Mouse (Mus musculus) small intestine, adult 10 weeks (tissue): Measurements from ENCODE around the gene Aco1. TPM values are rescaled to one million over a fixed set of nuclear protein-coding genes. Genes with fewer than 3 reads are reported as not detected.

ENCODE experiments used
- polyA plus RNA-seq: library from polyadenylated mRNA; stranded (reverse); fragments of 350-450 nt; fragmentation: Illumina TruSeq; extraction: RNeasy Lipid Tissue Mini Kit (QIAGEN cat#74804); gene quantifications from one replicate; pipeline ENCODE4 v1.2.3, GENCODE M21; 2014; ENCODE audit warnings: low replicate concordance

The Aco1 gene
- 118 TPM for polyA plus RNA-seq

DNA sequence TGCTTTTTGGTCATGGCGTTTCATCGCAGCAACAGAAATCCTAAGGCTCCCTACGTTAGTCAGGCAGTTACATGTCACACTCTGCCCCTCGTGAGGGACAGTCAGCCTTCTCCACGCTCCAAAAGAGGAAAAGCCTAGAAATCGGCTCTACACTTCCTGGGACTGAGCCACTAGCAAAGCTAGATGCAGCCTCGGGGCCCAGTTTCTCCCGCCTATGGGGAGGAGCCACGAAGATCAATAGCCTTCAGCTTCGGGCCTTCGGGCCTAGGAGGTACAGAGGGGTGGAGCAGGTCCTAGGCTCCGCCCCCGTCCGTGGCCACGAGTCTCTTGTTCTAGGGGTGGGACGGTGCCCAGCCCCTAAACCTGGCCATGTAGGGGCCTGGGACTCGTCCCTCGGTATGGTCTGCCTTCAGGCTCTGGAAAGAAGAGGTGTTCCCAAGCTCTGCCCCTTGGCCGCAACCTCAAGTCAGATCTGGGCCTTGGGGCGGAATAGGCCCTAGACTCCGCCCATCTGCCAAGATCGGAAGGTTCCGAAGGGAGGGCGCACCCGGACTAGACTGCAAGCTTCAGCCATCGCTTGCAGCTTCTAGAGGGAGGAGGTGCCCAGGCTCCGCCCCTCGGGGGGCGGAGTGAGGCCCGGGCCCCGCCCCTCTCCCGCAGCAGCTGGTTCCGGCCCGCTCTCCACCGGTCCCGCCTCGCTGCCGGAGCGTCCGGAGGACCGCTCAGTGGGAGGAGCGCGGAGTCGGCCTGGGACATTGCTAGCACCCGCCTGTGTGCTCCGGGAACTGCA, at the start of gene Aco1:
Aco1 (plus strand) TSS at position 339 of the 790 bp plus-strand sequence.

GRCm38 (mm10) chr4:40239409-40240271, 96.8 kb downstream of the Aco1 start, which contains the start of gene Ddx58:
Ddx58 (minus strand) TSS chr4:40239828.

Other genes with a start within 250 kb of the Aco1 start
- 84.5 TPM for gene Ddx58, start 96.7 kb downstream of the Aco1 start, polyA plus RNA-seq
- 23.4 TPM for gene Smim27, start 126.5 kb downstream of the Aco1 start, polyA plus RNA-seq
- 39.8 TPM for gene Topors, start 126.8 kb downstream of the Aco1 start, polyA plus RNA-seq
- 315 TPM for gene Ndufb6, start 136.3 kb downstream of the Aco1 start, polyA plus RNA-seq